Mouse (Mus musculus) Muller cell, postnatal 12 days (primary cell): ENCODE measurements around the gene 4930433I11Rik.
"Not testable (repeated sequence)": the region's sequence is repeated elsewhere in the genome, so short reads cannot be mapped to it uniquely, and the experiment has no call there.

Experiments
- DNase-seq: peaks from one replicate; pipeline ENCODE4 v3.0.0-alpha.2; 2015; ENCODE audit errors: inconsistent ontology term

4930433I11Rik gene

DNA sequence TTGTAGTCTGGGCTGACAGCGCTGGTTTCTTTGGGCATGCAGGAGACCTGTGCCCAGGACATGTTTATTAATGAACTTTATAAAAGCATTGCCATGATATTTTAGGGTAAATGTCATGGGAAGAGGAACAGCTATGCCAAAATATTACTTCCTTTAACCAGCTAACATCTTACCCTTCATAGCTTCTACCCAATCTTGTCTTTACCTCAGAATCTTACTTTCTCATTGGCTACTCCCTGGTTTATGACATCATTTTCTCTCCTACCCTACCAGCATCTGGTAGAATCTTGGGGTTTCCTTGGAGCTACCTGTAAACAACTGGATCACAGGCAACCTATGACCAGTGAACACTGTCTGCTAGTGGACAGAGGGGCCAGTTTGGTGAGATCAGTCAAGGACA, at the start of gene 4930433I11Rik:
Gene 4930433I11Rik (plus strand): TSS at position 301 of the 400 bp plus-strand sequence.
- DNase-seq: no peak

DNA sequence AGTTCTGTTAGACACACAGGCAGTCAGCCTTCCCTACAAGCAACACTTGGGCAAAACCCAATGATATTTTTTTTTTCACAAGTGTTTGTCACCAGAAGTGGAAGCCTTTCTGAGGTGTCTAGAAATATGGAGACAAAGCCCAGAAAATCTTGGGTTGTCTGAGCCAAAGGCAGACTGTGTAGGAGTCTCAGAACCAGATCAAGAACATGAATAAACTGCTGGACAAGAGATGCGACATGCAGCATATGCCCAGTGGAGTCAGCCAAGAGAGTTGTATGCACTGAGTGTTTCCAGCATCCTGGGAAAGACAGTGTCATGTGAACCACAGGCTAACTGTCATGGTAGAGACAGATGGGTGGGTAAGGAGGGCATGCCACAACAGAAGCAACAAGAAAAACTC, 48.0 kb upstream of the 4930433I11Rik start:
- DNase-seq: no peak

DNA sequence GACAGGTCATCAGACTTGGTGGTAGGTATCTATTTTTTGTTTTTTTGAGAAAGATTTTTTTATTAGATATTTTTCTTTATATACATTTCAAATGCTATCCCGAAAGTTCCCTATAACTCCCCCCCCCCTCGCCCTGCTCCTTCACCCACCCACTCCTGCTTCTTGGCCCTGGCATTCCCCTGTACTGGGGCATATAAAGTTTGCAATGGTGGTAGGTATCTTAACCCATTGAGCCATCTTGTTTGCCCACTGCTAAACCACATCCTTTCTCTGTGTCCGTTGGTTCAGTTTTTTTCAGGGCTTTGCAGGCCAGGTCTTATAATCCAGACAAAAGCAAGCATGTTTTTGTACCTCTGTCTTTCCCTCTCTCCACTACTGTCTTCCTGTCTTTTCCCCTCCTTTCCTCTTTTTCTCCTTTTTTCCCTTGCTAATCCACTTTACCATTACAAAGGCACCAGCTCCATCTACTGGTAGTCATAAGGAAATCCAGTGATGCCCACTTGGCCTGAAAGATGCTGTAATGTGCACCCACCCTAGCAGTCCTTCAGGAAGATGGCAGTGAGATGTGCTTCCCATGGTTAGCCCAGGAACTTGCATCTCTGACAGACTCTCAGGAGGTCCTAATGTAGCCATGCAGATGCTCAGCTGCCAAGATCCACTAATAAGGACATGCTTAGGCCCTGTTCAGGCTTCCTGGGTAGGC, 45.0 kb upstream of the 4930433I11Rik start:
- DNase-seq: peak; percentile 46

GRCm38 (mm10) chr7:41032419-41032818, 45.1 kb downstream of the 4930433I11Rik start, which contains the start of gene Gm4884:
TSS of gene Gm4884 (plus strand) at chr7:41032719.
- DNase-seq: not testable (repeated sequence)

DNA sequence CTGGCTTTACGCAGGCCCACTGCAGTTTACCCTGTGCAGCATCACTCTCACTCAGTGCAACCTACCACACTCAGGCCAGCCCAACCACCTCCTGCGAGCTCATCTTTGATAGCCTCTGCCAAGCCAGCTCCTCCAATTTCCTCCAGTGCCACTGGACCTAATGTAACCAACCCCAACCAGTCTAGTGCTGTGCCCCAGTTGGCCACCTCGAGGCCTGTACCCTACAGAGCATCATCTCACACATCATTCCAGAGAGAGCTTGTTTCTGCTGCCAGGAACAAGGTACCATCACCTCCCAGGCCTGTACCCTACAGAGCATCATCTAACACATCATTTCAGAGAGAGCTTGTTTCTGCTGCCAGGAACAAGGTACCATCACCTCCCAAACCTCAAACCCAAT, 56.7 kb downstream of the 4930433I11Rik start:
- not testable (repeated sequence) for DNase-seq
